Mouse (Mus musculus) ES-E14 (cell line): Measurements from ENCODE around the gene Plekha4. TPM values are rescaled to one million over a fixed set of nuclear protein-coding genes. Genes with fewer than 3 reads are reported as not detected.

Experiments used
- DNase-seq: peaks from one replicate; pipeline ENCODE4 v3.0.0-alpha.2; 2013; ENCODE audit warnings: low read depth, low spot score
- H3K27ac ChIP-seq: 2 replicates; pipeline ENCODE4 v1.5.1; 2012; ENCODE audit warnings: low read depth, mild to moderate bottlenecking, low read length, moderate library complexity, mixed read lengths; ENCODE audit not compliant: poor library complexity, insufficient read depth, severe bottlenecking
- H3K36me3 ChIP-seq: 2 replicates; pipeline ENCODE4 v1.6.1; 2012; ENCODE audit warnings: mild to moderate bottlenecking, low read length, moderate library complexity, mixed read lengths; ENCODE audit not compliant: control insufficient read depth, poor library complexity, insufficient read depth, severe bottlenecking
- H3K4me1 ChIP-seq, 2 experiments: fragments of 150-350 bp in 1 of 2; sonication (generic) in 1 of 2; 2 replicates each; pipeline ENCODE4 v1.6.1; 2012; ENCODE audit warnings: low read length in 2 of 2, mild to moderate bottlenecking in 1 of 2, mixed read lengths in 1 of 2; ENCODE audit not compliant: control insufficient read depth in 2 of 2, insufficient read depth in 2 of 2, poor library complexity in 1 of 2
- H3K4me3 ChIP-seq, 2 experiments: fragments of 150-350 bp in 1 of 2; sonication (generic) in 1 of 2; 2 replicates each; pipeline ENCODE4 v1.5.1; 2012; ENCODE audit warnings: low read length in 2 of 2, low read depth in 1 of 2, mild to moderate bottlenecking in 1 of 2, mixed read lengths in 1 of 2; ENCODE audit not compliant: insufficient read depth in 1 of 2, poor library complexity in 1 of 2, severe bottlenecking in 1 of 2
- H3K9ac ChIP-seq: 2 replicates; pipeline ENCODE4 v1.6.1; 2012; ENCODE audit warnings: low read depth, mild to moderate bottlenecking, low read length, mixed read lengths; ENCODE audit not compliant: poor library complexity, insufficient read depth, severe bottlenecking
- H3K9me3 ChIP-seq: fragments of 150-350 bp; sonication (generic); 2 replicates; pipeline ENCODE4 v1.6.1; 2012; ENCODE audit warnings: low read depth, mild to moderate bottlenecking, low read length; ENCODE audit not compliant: control insufficient read depth, insufficient read depth
- CHD2 ChIP-seq: IDR thresholded peaks from 2 replicates; pipeline ENCODE4 v1.6.1; 2014; ENCODE audit warnings: mild to moderate bottlenecking, low read depth, low read length, inconsistent platforms
- HCFC1 ChIP-seq: IDR thresholded peaks from 2 replicates; pipeline ENCODE4 v1.6.1; 2012; ENCODE audit warnings: low read length, inconsistent platforms, borderline replicate concordance; ENCODE audit not compliant: insufficient read depth
- MAFK ChIP-seq: IDR thresholded peaks from 2 replicates; pipeline ENCODE4 v1.6.1; 2014; ENCODE audit warnings: mild to moderate bottlenecking, low read depth, low read length, inconsistent platforms; ENCODE audit not compliant: insufficient read depth
- ZC3H11A ChIP-seq: IDR thresholded peaks from 2 replicates; pipeline ENCODE4 v1.6.1; 2012; ENCODE audit warnings: low read depth, mild to moderate bottlenecking, inconsistent platforms, low read length, borderline replicate concordance
- ZNF384 ChIP-seq: IDR thresholded peaks from 2 replicates; pipeline ENCODE4 v1.6.1; 2012; ENCODE audit warnings: low read depth, low read length, inconsistent platforms
- in situ Hi-C, 2 experiments: fragments of 600-800 bp; cut with MboI; formaldehyde crosslinking; loops; one replicate each; pipeline ENCODE4 v1.15.1; 2025; ENCODE audit warnings: low sequenced_read_pairs in 2 of 2, inconsistent platforms in 1 of 2; ENCODE audit not compliant: unreplicated experiment in 2 of 2
- total RNA-seq: library from RNA; depleted of rRNA; stranded (reverse); fragments of 300-350 nt; gene quantifications from 2 replicates; pipeline ENCODE4 v1.2.3, GENCODE M21; 2012; rRNA removed

Gene Plekha4
- total RNA-seq, 1 experiment: 17.8 TPM

- Histone ChIP-seq H3K27ac (no peak overlapping the region), H3K4me1 (peaks cover 2 to 29% of the 10 kb centered on the region in 2 experiments; a peak in 2 of 4 replicates), H3K9ac (no peak overlapping the region), H3K36me3 (no peaks in the 10 kb centered on the region; the same call in 1 of the 2 replicates), H3K4me3 (no peak overlapping the region), H3K9me3 (no peaks in the 10 kb centered on the region)
- in situ Hi-C loops: loop anchor here in 1 of 2 experiments (10.0 kb wide), 1 partner anchor 121 kb away; no protein-coding TSS in a partner anchor
- no peak for DNase-seq
- TF ChIP-seq HCFC1: no peak
- TF ChIP-seq MAFK: no peak
- no peak for TF ChIP-seq ZNF384
- no peak for TF ChIP-seq CHD2
- TF ChIP-seq ZC3H11A: no peak
These were observed 70.0 kb downstream of the Plekha4 start for GRCm38 (mm10) chr7:45596107-45596506.

- in situ Hi-C loops: loop anchor here in 1 of 2 experiments (10.0 kb wide), 1 partner anchor 122 kb away; no protein-coding TSS in a partner anchor
- H3K4me3 ChIP-seq: no peak overlapping the region
- TF ChIP-seq MAFK (no peak), CHD2 (no peak)
These were observed 70.9 kb downstream of the Plekha4 start for GRCm38 (mm10) chr7:45597013-45597412.

DNA sequence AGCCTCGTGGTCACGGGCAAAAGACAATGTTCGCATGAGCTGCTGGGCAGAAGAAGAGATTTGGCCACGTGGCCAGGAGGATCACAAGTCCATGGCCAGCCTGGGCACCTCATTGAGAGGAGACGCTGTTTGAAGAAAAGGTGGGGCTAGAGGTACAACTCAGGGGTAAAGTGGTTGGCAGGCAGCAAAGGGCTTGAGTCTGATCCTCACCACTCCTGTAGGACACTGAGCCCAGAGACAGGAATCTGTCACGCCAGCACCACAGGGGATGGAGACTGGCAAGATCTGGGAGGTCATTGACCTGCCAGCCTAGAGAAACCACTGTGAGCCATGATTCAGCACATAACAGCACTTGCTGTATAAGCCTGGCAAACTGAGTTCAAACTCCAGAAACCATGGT is 71.4 kb downstream of the Plekha4 start:
- no peaks in the 10 kb centered on the region for H3K9me3 ChIP-seq
- no peaks in the 10 kb centered on the region; the same call in 1 of the 2 replicates for H3K36me3 ChIP-seq
- TF ChIP-seq CHD2: no peak
- TF ChIP-seq ZNF384: no peak
- TF ChIP-seq MAFK: no peak
- TF ChIP-seq HCFC1: no peak
- TF ChIP-seq ZC3H11A: no peak
- H3K4me3 ChIP-seq: no peak overlapping the region
- H3K9ac ChIP-seq: no peak overlapping the region
- in situ Hi-C loops: loop anchor here in 1 of 2 experiments (10.0 kb wide), 1 partner anchor 123 kb away; no protein-coding TSS in a partner anchor
- H3K4me1 ChIP-seq: peaks cover 2 to 34% of the 10 kb centered on the region in 2 experiments; a peak in 2 of 4 replicates
- H3K27ac ChIP-seq: no peak overlapping the region
- DNase-seq: no peak

More at GRCm38 (mm10) chr7:45597013-45597412, 70.9 kb downstream of the Plekha4 start:
- H3K9me3 ChIP-seq: no peaks in the 10 kb centered on the region
- H3K36me3 ChIP-seq: no peaks in the 10 kb centered on the region; the same call in 1 of the 2 replicates
- peaks cover 2 to 34% of the 10 kb centered on the region in 2 experiments; a peak in 2 of 4 replicates for H3K4me1 ChIP-seq
- no peak overlapping the region for H3K27ac ChIP-seq
- DNase-seq: no peak
- no peak overlapping the region for H3K9ac ChIP-seq

- no peak for DNase-seq
- H3K9me3 ChIP-seq: no peaks in the 10 kb centered on the region
- H3K4me3 ChIP-seq: no peak overlapping the region
- H3K36me3 ChIP-seq: no peaks in the 10 kb centered on the region; the same call in 1 of the 2 replicates
- in situ Hi-C loops: loop anchor here in 1 of 2 experiments (10.0 kb wide), 1 partner anchor 124 kb away; no protein-coding TSS in a partner anchor
- no peak for TF ChIP-seq CHD2
- no peak overlapping the region for H3K9ac ChIP-seq
- peak overlapping the region; percentile 35; the same call in 1 of the 2 replicates for H3K27ac ChIP-seq
- H3K4me1 ChIP-seq: peaks cover 0 to 36% of the 10 kb centered on the region in 2 experiments; a peak in 2 of 4 replicates
These were observed 73.1 kb downstream of the Plekha4 start for GRCm38 (mm10) chr7:45598960-45599879.

Other genes with a start within 250 kb of the Plekha4 start
- 0.21 and 0.67 TPM in 2 replicates for gene Slc6a21, start 248.8 kb upstream of the Plekha4 start, total RNA-seq
- 26.5 and 48.5 TPM in 2 replicates for gene Trpm4, start 192.6 kb upstream of the Plekha4 start, total RNA-seq
- gene Hrc, start 191.0 kb upstream of the Plekha4 start, total RNA-seq: 0.71 and 1.4 TPM in 2 replicates
- 6.9 and 12.6 TPM in 2 replicates for gene Ppfia3, start 159.3 kb upstream of the Plekha4 start, total RNA-seq
- gene Lin7b, start 155.7 kb upstream of the Plekha4 start, total RNA-seq: 5.6 and 11.3 TPM in 2 replicates
- gene Snrnp70, start 130.6 kb upstream of the Plekha4 start, total RNA-seq: 303 and 310 TPM in 2 replicates
- gene Kcna7, start 120.7 kb upstream of the Plekha4 start, total RNA-seq: 0.85 and 2.3 TPM in 2 replicates
- 2.4 and 3.6 TPM in 2 replicates for gene Ntf5, start 112.6 kb upstream of the Plekha4 start, total RNA-seq
- gene Lhb, start 105.5 kb upstream of the Plekha4 start, total RNA-seq: 0.37 TPM in 1 of 2 replicates, not detected in the other
- gene Gys1, start 91.5 kb upstream of the Plekha4 start, total RNA-seq: 26.1 and 26.8 TPM in 2 replicates
- gene Ruvbl2, start 88.2 kb upstream of the Plekha4 start, total RNA-seq: 228 and 281 TPM in 2 replicates
- gene Ftl1, start 66.4 kb upstream of the Plekha4 start, total RNA-seq: 398 and 408 TPM in 2 replicates
- gene Bax, start 59.4 kb upstream of the Plekha4 start, total RNA-seq: 388 and 591 TPM in 2 replicates
- gene Tulp2, start 44.5 kb upstream of the Plekha4 start, total RNA-seq: 2.6 TPM in 2 replicates
- gene Gm45808, start 39.5 kb upstream of the Plekha4 start, total RNA-seq: 0.71 TPM in 1 of 2 replicates, not detected in the other
- 3.6 and 5.3 TPM in 2 replicates for gene Dhdh, start 37.5 kb upstream of the Plekha4 start, total RNA-seq
- gene Nucb1, start 15.9 kb upstream of the Plekha4 start, total RNA-seq: 131 and 178 TPM in 2 replicates
- 31.4 and 37.9 TPM in 2 replicates for gene Ppp1r15a, start 62 bp upstream of the Plekha4 start, total RNA-seq
- gene Hsd17b14, start 28.6 kb downstream of the Plekha4 start, total RNA-seq: 32.5 and 33.0 TPM in 2 replicates
- gene Bcat2, start 43.8 kb downstream of the Plekha4 start, total RNA-seq: 60.3 and 87.7 TPM in 2 replicates
- gene Fgf21, start 89.2 kb downstream of the Plekha4 start, total RNA-seq: 0.67 and 1.1 TPM in 2 replicates
- 0.49 and 2.5 TPM in 2 replicates for gene Fut1, start 91.0 kb downstream of the Plekha4 start, total RNA-seq
- 0.31 and 0.63 TPM in 2 replicates for gene Izumo1, start 95.5 kb downstream of the Plekha4 start, total RNA-seq
- gene Rasip1, start 101.2 kb downstream of the Plekha4 start, total RNA-seq: 5.3 and 8.6 TPM in 2 replicates
- gene Mamstr, start 113.6 kb downstream of the Plekha4 start, total RNA-seq: 0.71 and 0.74 TPM in 2 replicates
- gene Fut2, start 140.1 kb downstream of the Plekha4 start, total RNA-seq: 0.27 and 0.37 TPM in 2 replicates
- 0.54 and 0.74 TPM in 2 replicates for gene Ntn5, start 157.7 kb downstream of the Plekha4 start, total RNA-seq
- 4.5 and 7.6 TPM in 2 replicates for gene Sec1, start 168.1 kb downstream of the Plekha4 start, total RNA-seq
- gene Car11, start 173.5 kb downstream of the Plekha4 start, total RNA-seq: 4.4 and 7.9 TPM in 2 replicates
- 10.0 and 10.6 TPM in 2 replicates for gene Dbp, start 178.8 kb downstream of the Plekha4 start, total RNA-seq
- gene Rpl18, start 189.1 kb downstream of the Plekha4 start, total RNA-seq: 3,487 and 5,312 TPM in 2 replicates
- 18.7 and 21.5 TPM in 2 replicates for gene Sphk2, start 191.7 kb downstream of the Plekha4 start, total RNA-seq
- gene Fam83e, start 194.9 kb downstream of the Plekha4 start, total RNA-seq: 6.1 and 6.6 TPM in 2 replicates
- 0.76 and 1.7 TPM in 2 replicates for gene Spaca4, start 199.5 kb downstream of the Plekha4 start, total RNA-seq